Mouse (Mus musculus): Measurements from ENCODE around the gene Fntb.

DNA sequence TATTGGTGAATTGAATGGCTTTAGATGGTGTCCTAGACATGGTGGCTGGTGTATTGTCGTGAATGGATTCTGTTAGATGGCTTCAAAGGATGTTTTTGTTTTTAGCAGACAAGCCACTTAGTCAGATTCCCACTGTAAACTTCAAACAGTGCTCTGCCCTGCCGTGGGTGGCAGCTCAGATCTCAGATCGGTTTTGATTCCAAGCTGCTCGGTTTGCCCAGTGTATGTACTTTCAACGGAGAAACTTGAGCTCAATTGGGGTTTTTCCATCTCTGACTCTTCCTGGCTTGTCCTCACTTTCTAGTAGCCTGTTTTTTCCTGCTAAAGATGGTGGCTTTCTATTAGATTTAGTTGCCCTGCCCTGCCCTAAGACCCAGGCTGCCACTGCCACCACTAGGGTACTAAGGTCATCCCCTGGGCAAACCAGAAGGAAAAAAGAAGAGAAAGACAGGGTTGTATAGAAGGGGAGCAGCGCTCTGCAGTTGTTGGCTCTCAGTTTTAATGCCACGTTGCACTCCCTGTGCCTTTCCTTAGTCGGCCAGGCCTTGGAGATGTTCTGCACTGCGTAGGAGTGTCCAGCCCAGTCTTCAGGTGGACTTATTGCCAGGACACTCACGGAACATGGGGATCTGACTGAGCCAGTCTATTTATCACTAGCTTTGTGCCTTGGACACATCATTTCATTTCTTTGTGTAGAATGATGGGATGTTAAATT lies 134.0 kb downstream of the Fntb start:
- no peak for TF ChIP-seq TCF12 (IDR thresholded peaks at IDR 0.05; ENCODE audit: insufficient read depth, poor library complexity, severe bottlenecking)
- no peak for TF ChIP-seq POLR2A (IDR thresholded peaks at IDR 0.05; ENCODE audit: insufficient read length, low read depth)
- no peak for TF ChIP-seq SRF (IDR thresholded peaks at IDR 0.05; ENCODE audit: control insufficient read depth, insufficient read length, low read depth)
- no peak for TF ChIP-seq USF1 (IDR thresholded peaks at IDR 0.05; ENCODE audit: low read depth)
- no peak for TF ChIP-seq E2F4 (IDR thresholded peaks at IDR 0.05; ENCODE audit: insufficient read depth)
- no peak for TF ChIP-seq MYOG (IDR thresholded peaks at IDR 0.05; ENCODE audit: control insufficient read depth in 1 of 3, insufficient read depth in 1 of 3, insufficient read length in 2 of 3, low read depth in 2 of 3)

All from myocyte (in vitro differentiated cells).